Mouse (Mus musculus): ENCODE measurements around the gene Cd6.

GRCm38 (mm10) chr19:10750161-10750560 lies 79.7 kb downstream of the Cd6 start:
- no peak for TF ChIP-seq CTCF (conservative IDR thresholded peaks at IDR 0.05; ENCODE audit: insufficient read depth, insufficient read length, low read depth, low read length)
- no peak for TF ChIP-seq POLR2A (IDR thresholded peaks at IDR 0.05; ENCODE audit: low read depth, low read length)
